Mouse (Mus musculus): ENCODE measurements around the gene Zfp965.
"Not testable (repeated sequence)": the region's sequence is repeated elsewhere in the genome, so short reads cannot be mapped to it uniquely, and the experiment has no call there.

Zfp965 gene

GRCm38 (mm10) chr2:175469685-175470084, at the start of gene Zfp965:
Zfp965 (plus strand) TSS chr2:175469985.
- not testable (repeated sequence) for DNase-seq (ENCODE audit: low spot score)

GRCm38 (mm10) chr2:175435707-175436106, 34.1 kb upstream of the Zfp965 start, which contains the start of gene Gm4724:
Gm4724 (minus strand) TSS chr2:175435807.
- DNase-seq (ENCODE audit: low spot score), result not testable (repeated sequence)
